Mouse (Mus musculus) myocyte (in vitro differentiated cells): ENCODE measurements at regions not wholly inside any gene's neighbourhood (a gene's known extent, or its start where the extent isn't known, plus 50 kb on each side); places are given as distances from the start of the nearest gene placed in this dataset.
"Not testable (repeated sequence)": the region's sequence is repeated elsewhere in the genome, so short reads cannot be mapped to it uniquely, and the experiment has no call there.

Source experiments
- H3K27me3 ChIP-seq: one replicate; pipeline ENCODE4 v1.6.1; 2011; ENCODE audit not compliant: control insufficient read depth, insufficient read depth, insufficient read length
- H3K36me3 ChIP-seq: one replicate; pipeline ENCODE4 v1.6.1; 2011; ENCODE audit not compliant: control insufficient read depth, insufficient read depth
- H3K4me2 ChIP-seq: one replicate; pipeline ENCODE4 v1.6.1; 2011; ENCODE audit warnings: low read depth, control low read depth
- H3K4me3 ChIP-seq: one replicate; pipeline ENCODE4 v1.5.1; 2011; ENCODE audit warnings: mild to moderate bottlenecking, control low read depth, moderate library complexity
- H3K79me2 ChIP-seq: one replicate; pipeline ENCODE4 v1.6.1; 2011; ENCODE audit not compliant: control insufficient read depth, insufficient read depth
- H3ac ChIP-seq: one replicate; pipeline ENCODE4 v1.6.1; 2011; ENCODE audit not compliant: control insufficient read depth, insufficient read length
- CEBPB ChIP-seq: IDR thresholded peaks from 2 replicates; pipeline ENCODE4 v1.6.1; 2011; ENCODE audit warnings: mild to moderate bottlenecking, moderate library complexity; ENCODE audit not compliant: poor library complexity, insufficient read depth, severe bottlenecking
- E2F4 ChIP-seq: IDR thresholded peaks from one replicate; pipeline ENCODE4 v1.6.1; 2011; ENCODE audit warnings: mild to moderate bottlenecking, control low read depth, moderate library complexity; ENCODE audit not compliant: insufficient read depth
- MAX ChIP-seq: IDR thresholded peaks from one replicate; pipeline ENCODE4 v1.6.1; 2011; ENCODE audit warnings: low read depth, mild to moderate bottlenecking, control low read depth
- MYOD1 ChIP-seq, 3 experiments: IDR thresholded peaks; one replicate each; pipeline ENCODE4 v1.6.1; 2011; ENCODE audit warnings: control low read depth in 2 of 3, low read depth in 2 of 3, mild to moderate bottlenecking in 2 of 3, moderate library complexity in 1 of 3; ENCODE audit not compliant: insufficient read length in 2 of 3, control insufficient read depth in 1 of 3
- MYOG ChIP-seq, 3 experiments: IDR thresholded peaks; one replicate each; pipeline ENCODE4 v1.6.1; 2011; ENCODE audit warnings: control low read depth in 2 of 3, low read depth in 2 of 3, mild to moderate bottlenecking in 2 of 3; ENCODE audit not compliant: insufficient read length in 2 of 3, control insufficient read depth in 1 of 3, insufficient read depth in 1 of 3
- POLR2A ChIP-seq: IDR thresholded peaks from one replicate; pipeline ENCODE4 v1.6.1; 2011; ENCODE audit warnings: low read depth, mild to moderate bottlenecking, control low read depth, moderate library complexity; ENCODE audit not compliant: insufficient read length
- POLR2AphosphoS2 ChIP-seq: IDR thresholded peaks from one replicate; pipeline ENCODE4 v1.6.1; 2011; ENCODE audit warnings: low read depth, control low read depth; ENCODE audit not compliant: insufficient read length
- REST ChIP-seq: IDR thresholded peaks from one replicate; pipeline ENCODE4 v1.6.1; 2011; ENCODE audit warnings: mild to moderate bottlenecking, control low read depth, moderate library complexity; ENCODE audit not compliant: insufficient read depth, insufficient read length
- SRF ChIP-seq: IDR thresholded peaks from one replicate; pipeline ENCODE4 v1.6.1; 2011; ENCODE audit warnings: low read depth; ENCODE audit not compliant: control insufficient read depth, insufficient read length
- TCF12 ChIP-seq: IDR thresholded peaks from one replicate; pipeline ENCODE4 v1.6.1; 2011; ENCODE audit warnings: mild to moderate bottlenecking, control low read depth; ENCODE audit not compliant: poor library complexity, insufficient read depth, severe bottlenecking
- TCF3 ChIP-seq: IDR thresholded peaks from one replicate; pipeline ENCODE4 v1.6.1; 2011; ENCODE audit warnings: low read depth, control low read depth; ENCODE audit not compliant: insufficient read length
- USF1 ChIP-seq: IDR thresholded peaks from one replicate; pipeline ENCODE4 v1.6.1; 2011; ENCODE audit warnings: low read depth, mild to moderate bottlenecking, control low read depth, moderate library complexity

DNA sequence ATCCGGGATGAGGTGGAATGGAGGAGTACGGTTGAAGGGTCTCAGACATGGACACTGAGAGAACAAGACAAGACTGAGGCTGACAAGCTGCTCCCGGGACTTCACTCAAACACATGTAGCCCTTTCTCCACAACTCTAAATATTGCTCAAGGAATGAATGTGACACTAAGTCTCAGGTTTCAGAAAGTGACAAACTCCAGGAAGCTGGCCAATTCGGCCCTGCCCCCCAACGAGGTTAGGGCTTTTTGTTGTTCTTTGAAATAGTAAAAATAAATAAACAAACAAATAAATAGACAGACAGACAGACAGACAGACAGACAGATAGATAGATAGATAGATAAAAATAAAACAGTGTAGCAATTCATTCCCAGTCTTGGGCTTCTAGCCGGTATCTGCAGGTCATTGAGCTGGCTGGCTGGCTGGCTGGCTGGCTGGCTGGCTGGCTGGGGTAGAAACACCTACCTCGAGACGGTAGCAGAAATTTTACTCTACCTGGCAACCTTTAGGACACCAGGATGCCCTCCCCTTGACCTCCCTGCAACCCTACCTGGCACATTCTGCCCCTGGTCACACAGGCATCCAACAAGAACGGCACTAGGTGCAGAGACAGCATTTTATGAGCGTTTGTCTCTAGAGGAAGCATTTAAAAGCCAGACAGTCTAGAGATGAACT lies 119.6 kb upstream of the Dlg1 start:
- Histone ChIP-seq H3K4me3 (no peak overlapping the region), H3K36me3 (no peaks in the 10 kb centered on the region), H3K27me3 (no peaks in the 10 kb centered on the region), H3K79me2 (no peaks in the 10 kb centered on the region), H3K4me2 (no peak overlapping the region), H3ac (no peak overlapping the region)
- no peak for TF ChIP-seq E2F4
- no peak for TF ChIP-seq TCF3
- TF ChIP-seq POLR2AphosphoS2: no peak
- no peak for TF ChIP-seq CEBPB
- no peak for TF ChIP-seq MYOD1 (IDR thresholded peaks at IDR 0.05; ENCODE audit: control insufficient read depth in 1 of 3, insufficient read length in 2 of 3, low read depth in 2 of 3)
- no peak for TF ChIP-seq POLR2A
- TF ChIP-seq TCF12: no peak

DNA sequence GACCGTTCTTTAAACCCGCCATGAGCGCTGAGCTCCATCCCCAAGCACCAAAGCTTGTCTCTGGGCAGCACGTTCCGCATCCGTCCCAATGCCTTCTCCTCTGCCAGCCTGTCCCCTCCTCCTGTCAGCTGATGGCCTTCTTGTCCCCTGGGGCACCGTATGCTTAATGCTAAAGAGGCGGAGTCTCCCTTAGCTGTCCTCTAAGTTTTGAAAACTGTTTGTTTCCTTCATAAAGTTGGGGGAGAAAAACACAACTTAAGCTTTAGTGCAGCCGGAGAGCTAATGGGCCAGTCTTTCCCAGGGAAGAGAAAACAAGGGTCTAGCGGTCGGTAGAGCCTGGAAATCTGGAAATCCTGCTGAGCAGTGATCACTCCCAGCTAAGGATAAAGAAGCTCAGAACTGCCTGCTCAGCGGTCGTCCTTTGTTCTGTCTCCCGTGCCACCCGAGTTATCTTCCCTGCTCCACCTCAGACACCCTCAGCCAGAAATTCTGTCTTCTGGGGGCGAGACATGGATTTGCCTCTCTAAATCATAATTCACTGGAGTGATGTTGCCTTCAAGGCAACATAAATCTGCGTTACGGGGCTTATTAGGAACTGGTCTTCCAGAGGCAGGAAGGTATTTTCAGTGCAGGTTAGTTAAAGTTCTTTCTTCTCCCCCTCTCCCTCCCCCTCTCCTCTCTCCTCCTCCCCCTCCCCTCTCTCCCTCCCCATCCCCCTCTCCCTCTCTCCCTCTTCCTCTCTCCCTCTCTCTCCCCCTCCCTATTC lies 117.0 kb upstream of the Dlg1 start:
- Histone ChIP-seq H3K36me3 (no peaks in the 10 kb centered on the region), H3K27me3 (no peaks in the 10 kb centered on the region), H3ac (no peak overlapping the region), H3K4me3 (no peak overlapping the region), H3K79me2 (no peaks in the 10 kb centered on the region), H3K4me2 (no peak overlapping the region)
- TF ChIP-seq REST: no peak
- no peak for TF ChIP-seq POLR2AphosphoS2
- TF ChIP-seq CEBPB: no peak
- TF ChIP-seq USF1: no peak
- no peak for TF ChIP-seq MAX

DNA sequence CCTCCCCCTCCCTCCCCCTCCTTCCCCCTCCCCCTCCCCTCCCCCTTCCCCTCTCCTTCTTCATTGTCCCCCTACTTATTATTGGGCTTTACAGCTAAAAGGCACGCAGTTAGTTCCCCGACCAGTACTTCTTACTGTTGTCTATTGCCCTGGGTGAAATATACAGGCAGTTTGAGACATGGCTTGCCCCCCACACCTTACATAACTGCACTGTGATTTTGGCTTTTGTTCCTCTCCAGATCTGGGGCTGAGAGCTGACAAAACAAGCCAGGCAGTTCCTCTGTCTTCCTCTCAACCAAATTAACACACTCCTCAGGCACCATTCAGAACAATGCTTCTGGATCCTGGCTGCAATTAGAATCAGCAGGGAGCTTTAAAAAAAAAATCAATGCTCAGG lies 116.4 kb upstream of the Dlg1 start:
- Histone ChIP-seq H3K36me3 (no peaks in the 10 kb centered on the region), H3K4me2 (no peak overlapping the region), H3K79me2 (no peaks in the 10 kb centered on the region), H3ac (no peak overlapping the region), H3K4me3 (no peak overlapping the region), H3K27me3 (no peaks in the 10 kb centered on the region)
- TF ChIP-seq E2F4 (no peak), CEBPB (no peak), REST (no peak), POLR2A (no peak), MYOD1 (IDR thresholded peaks at IDR 0.05; ENCODE audit: control insufficient read depth in 1 of 3, insufficient read length in 2 of 3, low read depth in 2 of 3) (no peak), SRF (no peak), MYOG (IDR thresholded peaks at IDR 0.05; ENCODE audit: control insufficient read depth in 1 of 3, insufficient read depth in 1 of 3, insufficient read length in 2 of 3, low read depth in 2 of 3) (no peak), TCF3 (no peak), TCF12 (no peak), MAX (no peak), POLR2AphosphoS2 (no peak), USF1 (no peak)

DNA sequence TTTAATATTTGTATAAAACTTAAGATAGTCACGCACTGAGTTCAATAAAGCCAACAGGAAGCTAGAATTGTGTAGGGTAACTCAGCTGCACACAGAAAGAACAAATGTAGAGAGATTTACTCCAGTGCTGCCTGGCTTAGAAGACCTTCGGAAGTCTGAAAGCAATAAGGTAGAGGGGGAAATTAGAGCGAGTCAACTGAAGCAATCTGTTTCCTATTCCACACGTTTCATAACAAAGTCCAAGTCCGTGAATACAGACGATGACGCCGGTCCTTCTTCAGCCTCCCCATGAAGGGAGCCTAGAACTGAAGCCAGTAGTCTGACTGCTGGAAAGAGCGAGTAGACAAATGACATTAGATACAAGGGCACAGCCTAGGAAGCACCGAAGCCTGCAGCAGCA lies 115.9 kb upstream of the Dlg1 start:
- no peaks in the 10 kb centered on the region for H3K79me2 ChIP-seq
- no peak overlapping the region for H3ac ChIP-seq
- H3K36me3 ChIP-seq: no peaks in the 10 kb centered on the region
- no peaks in the 10 kb centered on the region for H3K27me3 ChIP-seq
- H3K4me2 ChIP-seq: no peak overlapping the region
- TF ChIP-seq SRF (no peak), E2F4 (no peak), POLR2AphosphoS2 (no peak), TCF12 (no peak), MYOG (IDR thresholded peaks at IDR 0.05; ENCODE audit: control insufficient read depth in 1 of 3, insufficient read depth in 1 of 3, insufficient read length in 2 of 3, low read depth in 2 of 3) (no peak)
- no peak overlapping the region for H3K4me3 ChIP-seq

DNA sequence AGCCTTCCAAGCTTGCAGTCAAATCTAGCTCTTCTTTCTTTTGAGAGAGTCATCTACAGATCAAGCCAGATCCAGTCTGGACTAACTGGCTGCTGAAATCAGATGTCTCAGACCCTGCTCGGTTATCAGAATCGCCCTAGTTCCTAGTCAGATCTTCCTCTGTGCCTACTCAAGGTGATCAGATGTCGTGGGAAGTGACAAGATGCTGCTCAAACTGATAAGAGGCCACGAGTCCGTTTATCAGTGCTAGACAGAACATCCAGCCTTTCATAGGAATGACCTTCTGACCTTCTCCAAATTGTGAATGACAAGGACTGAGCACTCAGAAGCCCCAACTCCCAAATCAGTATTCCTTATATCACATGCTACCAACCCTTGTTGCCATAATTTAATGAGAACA lies 113.3 kb upstream of the Dlg1 start:
- Histone ChIP-seq H3ac (no peak overlapping the region), H3K36me3 (no peaks in the 10 kb centered on the region), H3K4me2 (no peak overlapping the region), H3K27me3 (no peaks in the 10 kb centered on the region), H3K79me2 (no peaks in the 10 kb centered on the region), H3K4me3 (no peak overlapping the region)
- TF ChIP-seq USF1: no peak
- no peak for TF ChIP-seq SRF
- no peak for TF ChIP-seq REST
- no peak for TF ChIP-seq MAX
- no peak for TF ChIP-seq POLR2AphosphoS2
- no peak for TF ChIP-seq MYOG (IDR thresholded peaks at IDR 0.05; ENCODE audit: control insufficient read depth in 1 of 3, insufficient read depth in 1 of 3, insufficient read length in 2 of 3, low read depth in 2 of 3)
- TF ChIP-seq POLR2A: no peak
- TF ChIP-seq MYOD1 (IDR thresholded peaks at IDR 0.05; ENCODE audit: control insufficient read depth in 1 of 3, insufficient read length in 2 of 3, low read depth in 2 of 3): no peak
- no peak for TF ChIP-seq TCF3
- TF ChIP-seq CEBPB: no peak
- no peak for TF ChIP-seq E2F4
- TF ChIP-seq TCF12: no peak

DNA sequence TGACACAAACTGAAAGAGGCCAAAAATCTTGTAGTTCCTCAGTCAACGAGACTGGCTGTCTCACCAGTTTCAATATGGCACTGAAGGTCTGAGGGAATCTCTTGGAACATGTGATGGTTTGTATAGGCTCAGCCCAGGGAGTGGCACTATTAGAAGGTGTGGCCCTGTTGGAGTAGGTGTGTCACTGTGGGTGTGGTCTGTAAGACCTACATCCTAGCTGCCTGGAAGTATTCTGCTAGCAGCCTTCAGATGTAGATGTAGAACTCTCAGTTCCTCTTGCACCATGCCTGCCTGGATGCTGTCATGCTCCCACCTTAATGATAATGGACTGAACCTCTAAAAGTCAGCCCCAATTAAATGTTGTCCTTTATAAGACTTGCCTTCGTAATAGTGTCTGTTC lies 112.7 kb upstream of the Dlg1 start:
- not testable (repeated sequence) for H3K4me3 ChIP-seq, H3K36me3 ChIP-seq, H3K27me3 ChIP-seq, H3K4me2 ChIP-seq, H3K79me2 ChIP-seq, H3ac ChIP-seq
